Mouse (Mus musculus) stomach, embryonic 14.5 days (tissue): ENCODE results near the gene Zcwpw1. TPM values are rescaled to one million over a fixed set of nuclear protein-coding genes. Genes with fewer than 3 reads are reported as not detected.

Experiments used
- ATAC-seq: fragments of 200-750 bp; cut with Nextera tagmentation; 2 replicates; pipeline ENCODE4 v1.8.0; 2017; ENCODE audit warnings: low read depth, moderate TSS enrichment; ENCODE audit not compliant: insufficient number of reproducible peaks, insufficient read depth, low FRiP score
- H3K27ac ChIP-seq: fragments of 300-500 bp; sonication (generic); 2 replicates; pipeline ENCODE4 v1.5.1; 2014; ENCODE audit warnings: mild to moderate bottlenecking, low read length, moderate library complexity, mixed read lengths
- H3K27me3 ChIP-seq: fragments of 300-500 bp; sonication (generic); 2 replicates; pipeline ENCODE4 v1.6.1; 2014; ENCODE audit warnings: low read length, control low read depth, mixed read lengths; ENCODE audit not compliant: control insufficient read depth, insufficient read depth
- H3K36me3 ChIP-seq: fragments of 300-500 bp; sonication (generic); 2 replicates; pipeline ENCODE4 v1.6.1; 2014; ENCODE audit warnings: mild to moderate bottlenecking, control low read depth, low read length, moderate library complexity, mixed read lengths; ENCODE audit not compliant: control insufficient read depth, insufficient read depth
- H3K4me1 ChIP-seq: fragments of 300-500 bp; sonication (generic); 2 replicates; pipeline ENCODE4 v1.6.1; 2014; ENCODE audit warnings: low read length, control low read depth, mixed read lengths; ENCODE audit not compliant: control insufficient read depth, insufficient read depth
- H3K4me2 ChIP-seq: fragments of 300-500 bp; sonication (generic); replicated peaks from 2 replicates; pipeline ENCODE4 v1.6.1; 2014; ENCODE audit warnings: low read depth, low read length, control low read depth
- H3K4me3 ChIP-seq: fragments of 300-500 bp; sonication (generic); 2 replicates; pipeline ENCODE4 v1.5.1; 2014; ENCODE audit warnings: low read depth, low read length, control low read depth
- H3K9ac ChIP-seq: fragments of 300-500 bp; sonication (generic); replicated peaks from 2 replicates; pipeline ENCODE4 v1.6.1; 2014; ENCODE audit warnings: low read depth, mild to moderate bottlenecking, control low read depth, low read length, moderate library complexity, mixed read lengths
- H3K9me3 ChIP-seq: fragments of 300-500 bp; sonication (generic); 2 replicates; pipeline ENCODE4 v1.6.1; 2016; ENCODE audit warnings: low read depth, low read length, control low read depth; ENCODE audit not compliant: control insufficient read depth
- WGBS: fragments of 180-500 bp; shearing (Covaris S2); extraction: QIAGEN DNeasy Blood & Tissue Kit; methylation state at CpG from one replicate; pipeline ENCODE4 v1.1.7; 2014; 5-methylcytosine and 5-hydroxymethylcytosine counted together
- polyA plus RNA-seq: library from polyadenylated mRNA; unstranded; fragments of >200 nt; fragmentation: Nextera tagmentation; extraction: Ambion mirVana; gene quantifications from 2 replicates; pipeline ENCODE4 v1.2.1, GENCODE M21; 2014

The Zcwpw1 gene
- polyA plus RNA-seq, 1 experiment from 2014 or later, result 22.3 TPM

DNA sequence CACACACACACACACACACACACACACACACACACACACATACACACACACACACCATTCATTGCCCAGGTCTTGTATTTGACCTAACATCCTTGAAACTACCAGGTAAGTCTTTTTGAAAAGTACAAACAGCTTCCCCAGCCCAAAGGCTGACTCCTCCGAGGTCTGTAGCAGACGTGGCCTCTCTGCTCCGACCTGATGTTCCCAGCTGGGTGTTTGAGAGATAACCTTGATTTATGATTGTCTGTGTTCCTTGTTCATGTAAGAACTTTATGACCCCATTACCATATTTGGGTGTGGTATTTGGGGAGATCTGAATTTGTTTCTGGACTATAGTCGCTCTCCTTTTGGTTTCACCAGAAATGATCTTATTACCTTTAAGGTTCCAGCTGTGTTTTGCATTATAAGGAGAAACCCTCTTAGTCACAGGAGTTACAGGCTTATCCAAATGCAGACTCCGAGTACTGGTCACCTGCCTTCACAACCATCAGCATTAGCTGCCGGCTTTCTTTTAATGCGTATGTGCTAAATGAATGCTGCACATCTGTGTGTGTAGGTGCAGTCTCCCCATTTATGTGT, 10.2 kb upstream of the Zcwpw1 start:
- H3K27ac ChIP-seq, result no peak overlapping the region
- no peak for ATAC-seq
- no peak overlapping the region for H3K4me2 ChIP-seq
- no peak overlapping the region for H3K9ac ChIP-seq
- 65% methylated on average over 7 of the region's 7 CpGs for WGBS
- H3K9me3 ChIP-seq, result no peaks in the 10 kb centered on the region
- peaks cover 18% of the 10 kb centered on the region for H3K36me3 ChIP-seq
- no peaks in the 10 kb centered on the region for H3K27me3 ChIP-seq
- H3K4me3 ChIP-seq, result no peak overlapping the region
- H3K4me1 ChIP-seq, result peaks cover 10% of the 10 kb centered on the region

- WGBS, result under 1% methylated on average over 31 of the region's 31 CpGs
- no peaks in the 10 kb centered on the region for H3K27me3 ChIP-seq
- peaks cover 19% of the 10 kb centered on the region for H3K4me1 ChIP-seq
- H3K9me3 ChIP-seq, result no peaks in the 10 kb centered on the region
- peaks cover 29% of the 10 kb centered on the region for H3K36me3 ChIP-seq
- H3K4me3 ChIP-seq, result peak within 1 kb of the TSS; percentile 98
- peak within 1 kb of the TSS; percentile 98 for H3K4me2 ChIP-seq
- peak within 1 kb of the TSS; percentile 91 for H3K27ac ChIP-seq
- peak; percentile 94 for ATAC-seq
- peak within 1 kb of the TSS; percentile 95 for H3K9ac ChIP-seq
Measured at GRCm38 (mm10) chr5:137778635-137779034, 9.0 kb upstream of the Zcwpw1 start, which contains the start of gene Ppp1r35. Ppp1r35 (plus strand) TSS chr5:137778849.

GRCm38 (mm10) chr5:137779053-137779933, 8.3 kb upstream of the Zcwpw1 start:
- peaks cover 25% of the 10 kb centered on the region for H3K4me1 ChIP-seq
- peak; percentile 10; the same call in 1 of the 2 replicates for ATAC-seq

DNA sequence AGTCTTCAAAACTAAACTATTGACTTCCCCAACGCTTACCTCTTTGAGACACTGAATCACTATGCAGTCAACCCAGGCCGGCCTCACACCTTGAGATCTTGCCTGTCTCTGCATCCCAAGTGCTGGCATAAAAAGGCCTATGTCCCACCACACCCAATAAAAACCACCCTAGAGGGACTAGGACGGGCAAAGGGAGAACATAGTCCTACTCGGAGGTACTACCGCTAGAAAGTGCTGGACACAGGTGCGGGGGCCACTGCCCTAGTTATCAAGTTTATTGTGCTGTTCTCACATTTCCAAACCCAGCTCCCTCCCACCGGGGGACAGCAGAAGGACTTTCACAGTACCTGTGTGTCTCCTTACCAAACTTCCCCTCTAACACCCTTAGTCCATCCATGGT, 5.9 kb upstream of the Zcwpw1 start:
- H3K36me3 ChIP-seq, result peaks cover 42% of the 10 kb centered on the region
- H3K27me3 ChIP-seq, result no peaks in the 10 kb centered on the region
- no peak overlapping the region for H3K27ac ChIP-seq
- ATAC-seq, result no peak
- H3K4me2 ChIP-seq, result no peak overlapping the region
- peaks cover 32% of the 10 kb centered on the region for H3K4me1 ChIP-seq
- 92% methylated on average over 7 of the region's 7 CpGs for WGBS
- no peak overlapping the region for H3K9ac ChIP-seq
- no peaks in the 10 kb centered on the region for H3K9me3 ChIP-seq
- H3K4me3 ChIP-seq, result no peak overlapping the region

More at GRCm38 (mm10) chr5:137779053-137779933, 8.3 kb upstream of the Zcwpw1 start:
- H3K36me3 ChIP-seq, result peaks cover 35% of the 10 kb centered on the region
- no peaks in the 10 kb centered on the region for H3K27me3 ChIP-seq
- peak overlapping the region; percentile 91 for H3K27ac ChIP-seq
- H3K9me3 ChIP-seq, result no peaks in the 10 kb centered on the region
- peak overlapping the region; percentile 98 for H3K4me2 ChIP-seq
- H3K9ac ChIP-seq, result peak overlapping the region; percentile 95
- peak overlapping the region; percentile 98 for H3K4me3 ChIP-seq
- WGBS, result under 1% methylated on average over 75 of the region's 83 CpGs

DNA sequence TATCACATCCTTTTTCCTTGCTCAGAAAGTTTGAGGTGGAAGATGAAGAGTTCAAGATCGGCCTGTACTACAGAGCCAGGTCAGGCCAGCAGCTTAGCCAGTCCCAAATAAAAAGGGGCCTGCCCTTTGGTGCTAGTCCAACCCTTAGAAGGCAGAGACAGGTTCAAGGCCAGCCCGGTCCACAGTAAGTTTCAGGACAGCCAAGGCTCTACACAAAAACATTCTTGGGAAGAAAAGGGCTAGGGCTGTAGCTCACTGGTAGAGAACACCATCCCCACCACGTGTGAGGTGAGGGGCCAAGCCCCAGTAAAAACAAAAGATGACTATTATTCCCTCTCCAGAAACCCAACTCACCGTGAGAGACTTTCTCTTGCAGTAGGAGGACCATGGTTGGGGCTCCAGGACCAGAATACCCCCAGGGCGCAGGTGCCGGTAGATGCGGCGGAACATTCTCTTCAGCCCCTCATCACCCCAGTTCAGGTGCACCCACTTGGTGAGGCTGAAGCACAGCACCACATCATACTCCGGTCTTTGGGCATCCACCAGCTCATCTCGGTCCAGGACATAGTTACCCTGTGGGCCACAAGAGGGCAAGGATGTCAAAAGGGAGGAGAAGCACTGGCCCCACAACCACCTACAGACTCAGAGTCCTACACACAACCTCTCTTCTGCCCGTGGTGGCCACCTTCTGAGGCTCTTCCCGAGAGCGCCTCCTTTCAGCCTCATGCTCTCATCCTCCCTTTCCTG, 4.6 kb upstream of the Zcwpw1 start:
- ATAC-seq, result no peak
- 79% methylated on average over 13 of the region's 13 CpGs for WGBS
- Histone ChIP-seq H3K27me3 (no peaks in the 10 kb centered on the region), H3K9me3 (no peaks in the 10 kb centered on the region), H3K4me1 (peaks cover 32% of the 10 kb centered on the region), H3K27ac (no peak overlapping the region), H3K36me3 (peaks cover 42% of the 10 kb centered on the region), H3K4me2 (peak overlapping the region; percentile 94), H3K4me3 (peak overlapping the region; percentile 73), H3K9ac (no peak overlapping the region; the same call in 1 of the 2 replicates)

DNA sequence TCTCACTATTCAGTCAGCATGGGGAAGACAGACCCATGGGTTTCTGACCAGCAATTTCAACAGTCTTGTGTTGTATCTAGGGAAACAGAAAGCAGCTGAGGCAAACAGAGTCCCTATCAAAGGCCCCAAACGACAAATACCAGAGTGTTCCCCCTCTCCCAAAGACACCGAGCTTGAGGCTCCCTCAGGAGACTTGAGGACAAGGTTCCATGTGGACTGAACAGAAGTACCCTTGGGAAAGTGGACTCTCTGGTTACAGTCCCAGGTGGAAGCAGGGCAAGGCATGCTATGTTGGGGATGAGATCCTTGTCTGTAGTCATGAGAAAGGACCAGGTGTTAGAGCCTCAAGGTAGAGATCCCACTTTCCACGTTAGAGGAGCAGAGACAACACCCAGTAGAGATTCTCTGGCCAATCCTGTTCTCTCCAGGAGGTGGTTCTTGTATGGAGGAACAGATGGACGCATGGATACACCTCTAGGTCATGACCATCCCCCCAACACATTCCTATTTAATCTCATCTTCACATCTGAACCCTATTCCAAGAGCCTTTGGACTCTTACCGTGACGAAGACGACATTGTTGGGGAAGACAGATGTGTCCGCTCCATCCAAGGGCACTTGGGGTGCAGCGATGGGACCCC, 3.6 kb upstream of the Zcwpw1 start:
- no peak for ATAC-seq
- Histone ChIP-seq H3K4me2 (peak overlapping the region; percentile 94), H3K27me3 (no peaks in the 10 kb centered on the region), H3K27ac (no peak overlapping the region), H3K4me1 (peaks cover 32% of the 10 kb centered on the region), H3K9me3 (no peaks in the 10 kb centered on the region), H3K4me3 (peak overlapping the region; percentile 73), H3K36me3 (peaks cover 42% of the 10 kb centered on the region), H3K9ac (peak overlapping the region; percentile 92; the same call in 1 of the 2 replicates)
- WGBS, result 51% methylated on average over 9 of the region's 9 CpGs

- 0 out of 2 replicates have a peak overlapping the region, but pooled peaks have one; percentile 96 for H3K27ac ChIP-seq
Measured at GRCm38 (mm10) chr5:137784546-137784945, 3.1 kb upstream of the Zcwpw1 start.

More at GRCm38 (mm10) chr5:137784546-137784945, 3.1 kb upstream of the Zcwpw1 start:
- H3K4me1 ChIP-seq, result peaks cover 31% of the 10 kb centered on the region
- WGBS, result 68% methylated on average over 14 of the region's 14 CpGs
- peak overlapping the region; percentile 73 for H3K4me3 ChIP-seq
- no peaks in the 10 kb centered on the region for H3K9me3 ChIP-seq
- H3K27me3 ChIP-seq, result no peaks in the 10 kb centered on the region
- peak overlapping the region; percentile 92 for H3K9ac ChIP-seq
- peak overlapping the region; percentile 94 for H3K4me2 ChIP-seq
- no peak for ATAC-seq
- H3K36me3 ChIP-seq, result peaks cover 42% of the 10 kb centered on the region
